Mouse (Mus musculus) hindbrain, embryonic 11.5 days (tissue): ENCODE measurements around the gene Dph5. TPM values are rescaled to one million over a fixed set of nuclear protein-coding genes. Genes with fewer than 3 reads are reported as not detected.
A peak's percentile ranks its signal among the peaks of the same experiment; 100 is the strongest.
"Not testable (repeated sequence)": the region's sequence is repeated elsewhere in the genome, so short reads cannot be mapped to it uniquely, and the experiment has no call there.

ENCODE experiments used
- ATAC-seq: fragments of 200-750 bp; cut with Nextera tagmentation; 2 replicates; pipeline ENCODE4 v1.8.0; 2017; ENCODE audit warnings: mild to moderate bottlenecking, moderate TSS enrichment, moderate library complexity; ENCODE audit not compliant: low FRiP score
- DNase-seq: peaks from one replicate; pipeline ENCODE4 v3.0.0-alpha.2; 2015; ENCODE audit warnings: low spot score
- H3K27ac ChIP-seq: fragments of 300-500 bp; sonication (generic); 2 replicates; pipeline ENCODE4 v1.5.1; 2014; ENCODE audit warnings: mild to moderate bottlenecking, low read depth, low read length
- H3K27me3 ChIP-seq: fragments of 300-500 bp; sonication (generic); 2 replicates; pipeline ENCODE4 v1.6.1; 2014; ENCODE audit warnings: mild to moderate bottlenecking, low read length, moderate library complexity, mixed read lengths; ENCODE audit not compliant: control insufficient read depth, insufficient read depth
- H3K36me3 ChIP-seq: fragments of 300-500 bp; sonication (generic); 2 replicates; pipeline ENCODE4 v1.6.1; 2014; ENCODE audit warnings: mild to moderate bottlenecking, low read length, moderate library complexity, mixed read lengths; ENCODE audit not compliant: control insufficient read depth, insufficient read depth
- H3K4me1 ChIP-seq: fragments of 300-500 bp; sonication (generic); replicated peaks from 2 replicates; pipeline ENCODE4 v1.6.1; 2014; ENCODE audit warnings: low read length, mixed read lengths; ENCODE audit not compliant: control insufficient read depth, insufficient read depth
- H3K4me2 ChIP-seq: fragments of 300-500 bp; sonication (generic); replicated peaks from 2 replicates; pipeline ENCODE4 v1.6.1; 2014; ENCODE audit warnings: mild to moderate bottlenecking, low read depth, low read length
- H3K4me3 ChIP-seq: fragments of 300-500 bp; sonication (generic); 2 replicates; pipeline ENCODE4 v1.5.1; 2014; ENCODE audit warnings: low read depth, low read length
- H3K9ac ChIP-seq: fragments of 300-500 bp; sonication (generic); 2 replicates; pipeline ENCODE4 v1.6.1; 2014; ENCODE audit warnings: low read depth, low read length
- H3K9me3 ChIP-seq: fragments of 300-500 bp; sonication (generic); 2 replicates; pipeline ENCODE4 v1.6.1; 2016; ENCODE audit warnings: low read length; ENCODE audit not compliant: control insufficient read depth
- WGBS: fragments of 180-500 bp; shearing (Covaris S2); extraction: QIAGEN DNeasy Blood & Tissue Kit; methylation state at CpG from one replicate; pipeline ENCODE4 v1.1.7; 2014; 5-methylcytosine and 5-hydroxymethylcytosine counted together
- polyA plus RNA-seq: library from polyadenylated mRNA; unstranded; fragments of >200 nt; fragmentation: Nextera tagmentation; extraction: Ambion mirVana; gene quantifications from 2 replicates; pipeline ENCODE4 v1.2.1, GENCODE M21; 2014

Dph5 gene
- polyA plus RNA-seq, 1 experiment from 2014 or later: 28.3 TPM

DNA sequence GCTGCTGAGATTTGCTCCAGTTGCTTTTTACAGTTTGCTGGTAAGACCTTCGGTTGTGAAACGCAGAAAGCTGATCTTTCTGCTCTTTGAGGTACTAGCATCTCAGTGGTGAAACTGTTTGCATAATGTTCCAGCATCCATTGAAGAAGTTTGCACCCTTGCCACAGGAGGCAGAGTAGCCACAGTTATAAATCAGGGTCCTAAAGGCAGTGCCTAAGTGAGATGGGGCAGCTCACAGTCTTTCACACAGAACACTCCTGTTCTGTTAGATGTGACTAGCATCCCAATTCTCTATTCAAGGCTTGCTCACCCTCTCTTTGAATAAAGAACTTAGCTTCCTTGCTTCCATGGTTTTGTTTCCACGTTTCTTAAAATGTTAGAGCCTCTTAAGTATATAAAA, 17.4 kb downstream of the Dph5 start:
- DNase-seq (no peak), ATAC-seq (no peak)
- Histone ChIP-seq H3K27me3 (no peaks in the 10 kb centered on the region), H3K9ac (no peak overlapping the region), H3K9me3 (no peaks in the 10 kb centered on the region), H3K36me3 (peaks cover 2% of the 10 kb centered on the region; the same call in 1 of the 2 replicates), H3K27ac (no peak overlapping the region), H3K4me2 (no peak overlapping the region), H3K4me1 (no peaks in the 10 kb centered on the region), H3K4me3 (no peak overlapping the region)
- 97% methylated on average over 3 of the region's 3 CpGs for WGBS

DNA sequence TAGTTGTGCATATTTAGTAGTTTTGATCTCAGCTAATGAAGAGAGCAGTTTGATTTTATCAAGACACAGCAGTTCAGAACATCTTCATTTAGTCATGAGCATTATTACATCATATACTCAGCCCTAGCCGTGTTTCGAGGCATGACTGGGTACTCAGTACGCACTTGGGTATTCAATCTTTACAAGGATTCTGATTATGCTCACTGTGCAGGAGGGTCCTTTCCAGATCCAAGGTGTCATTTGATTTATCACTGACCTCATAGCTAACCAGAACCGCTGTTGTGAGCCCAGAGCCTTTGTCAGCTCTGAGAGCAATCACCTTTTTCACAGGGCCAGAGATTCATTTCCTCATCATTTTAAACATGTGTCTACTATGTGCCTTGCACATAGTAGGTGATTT, 17.9 kb downstream of the Dph5 start:
- H3K4me1 ChIP-seq: no peaks in the 10 kb centered on the region
- H3K9me3 ChIP-seq: no peaks in the 10 kb centered on the region
- no peak overlapping the region for H3K4me2 ChIP-seq
- H3K27ac ChIP-seq: no peak overlapping the region
- no peak for DNase-seq
- no peak for ATAC-seq
- H3K36me3 ChIP-seq: no peaks in the 10 kb centered on the region
- H3K9ac ChIP-seq: no peak overlapping the region
- H3K4me3 ChIP-seq: no peak overlapping the region
- H3K27me3 ChIP-seq: no peaks in the 10 kb centered on the region
- 93% methylated on average over 4 of the region's 4 CpGs for WGBS

DNA sequence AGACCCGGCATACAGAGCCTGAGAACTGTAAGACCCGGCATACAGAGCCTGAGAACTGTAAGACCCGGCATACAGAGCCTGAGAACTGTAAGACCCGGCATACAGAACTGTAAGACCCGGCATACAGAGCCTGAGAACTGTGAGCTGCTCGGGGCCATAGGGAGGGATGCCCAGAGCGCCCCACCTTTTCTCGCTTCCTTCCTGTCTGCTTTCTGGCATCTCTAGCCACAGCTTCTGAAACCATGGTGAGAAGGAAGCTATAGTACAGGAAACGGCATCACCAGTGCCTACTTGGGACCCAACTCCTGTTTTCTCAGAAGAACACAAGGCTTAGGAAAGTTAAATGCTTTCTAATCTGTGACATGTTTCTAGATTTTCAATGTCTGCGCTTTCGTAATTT, 19.8 kb downstream of the Dph5 start:
- not testable (repeated sequence) for H3K9ac ChIP-seq
- WGBS: 95% methylated on average over 9 of the region's 11 CpGs

DNA sequence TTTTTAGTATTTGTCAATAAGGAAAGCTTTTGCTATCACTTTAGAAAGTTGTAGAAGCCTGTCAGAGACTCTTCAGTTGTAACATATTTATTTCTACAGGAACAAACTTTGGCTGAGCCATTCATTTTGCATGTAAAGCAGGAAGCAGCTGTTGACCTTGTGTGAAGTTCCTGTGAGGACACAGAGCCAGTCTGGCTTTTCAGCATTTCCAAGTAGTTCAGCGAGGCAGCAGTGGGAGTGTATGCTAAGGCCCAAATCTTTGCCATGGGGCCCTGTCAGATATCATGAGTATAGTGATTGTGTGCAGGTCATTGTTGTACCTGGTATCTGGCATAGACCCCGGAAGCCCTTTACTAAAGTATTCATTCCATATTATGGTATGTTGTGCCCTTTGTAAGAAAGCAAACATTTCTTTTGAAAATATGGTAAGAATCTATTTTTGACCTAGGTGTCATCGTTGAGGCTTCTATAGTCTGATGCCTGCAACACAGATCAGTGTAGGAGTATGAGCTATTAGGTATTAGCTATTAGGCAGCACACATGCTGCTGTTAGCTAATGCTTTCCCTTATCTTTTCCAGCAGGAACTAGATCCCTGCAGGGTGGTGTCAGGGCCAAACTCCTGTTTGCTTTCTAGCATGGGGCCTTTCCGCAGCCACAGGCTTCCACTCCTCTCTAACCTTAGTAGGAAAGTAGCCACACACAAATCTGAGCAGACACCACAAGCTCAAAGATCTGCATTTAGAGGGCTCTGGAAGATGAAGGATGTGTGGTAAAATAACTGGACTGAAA, 37.0 kb downstream of the Dph5 start:
- Histone ChIP-seq H3K4me3 (no peak overlapping the region), H3K9me3 (no peaks in the 10 kb centered on the region), H3K4me1 (no peaks in the 10 kb centered on the region), H3K4me2 (no peak overlapping the region), H3K27ac (no peak overlapping the region), H3K36me3 (no peaks in the 10 kb centered on the region), H3K27me3 (no peaks in the 10 kb centered on the region), H3K9ac (no peak overlapping the region)
- 89% methylated on average over 4 of the region's 4 CpGs for WGBS
- ATAC-seq: no peak
- DNase-seq: no peak

More for the DNA sequence above, 19.8 kb downstream of the Dph5 start:
- not testable (repeated sequence) for H3K27me3 ChIP-seq, H3K36me3 ChIP-seq, H3K9me3 ChIP-seq, ATAC-seq, H3K4me1 ChIP-seq, H3K4me3 ChIP-seq, H3K4me2 ChIP-seq, H3K27ac ChIP-seq, DNase-seq

DNA sequence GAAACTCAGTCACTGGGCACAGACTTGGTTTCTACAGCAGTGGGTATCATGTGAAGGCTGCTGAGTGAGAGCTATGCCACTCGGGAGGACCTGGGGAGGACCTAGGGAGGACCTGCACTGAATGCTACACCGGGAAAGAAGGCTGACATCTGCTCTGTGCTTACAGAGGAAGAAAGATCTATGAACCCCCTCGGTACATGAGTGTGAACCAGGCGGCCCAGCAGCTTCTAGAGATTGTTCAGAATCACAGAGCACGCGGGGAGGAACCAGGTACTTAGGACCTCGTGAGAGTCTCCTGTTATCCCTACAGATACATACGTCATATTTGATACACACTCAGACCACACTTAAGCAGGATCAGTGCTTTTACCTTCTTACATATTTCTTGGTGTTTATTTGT, 38.9 kb downstream of the Dph5 start:
- WGBS: 90% methylated on average over 8 of the region's 8 CpGs
- H3K36me3 ChIP-seq: no peaks in the 10 kb centered on the region

DNA sequence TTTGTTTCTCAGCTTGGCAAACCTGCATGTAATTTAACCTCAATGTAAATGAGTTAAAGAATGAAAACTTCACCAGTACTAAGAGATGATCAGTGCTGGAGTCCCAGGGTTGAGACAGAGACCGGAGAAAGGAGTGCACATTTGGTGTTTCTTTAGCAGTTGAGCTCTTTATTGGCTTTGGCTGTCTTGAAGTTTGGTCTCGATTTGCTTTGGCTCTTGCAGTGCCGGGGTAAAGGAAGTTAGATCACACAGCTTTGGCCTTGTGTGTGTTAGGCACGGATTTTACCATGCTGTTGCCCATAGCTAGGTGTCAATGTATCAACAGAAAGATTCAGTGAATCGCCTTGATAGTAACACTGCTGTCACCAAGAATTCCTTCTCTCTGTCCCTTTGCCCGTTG, 44.1 kb downstream of the Dph5 start:
- no peaks in the 10 kb centered on the region for H3K36me3 ChIP-seq
- H3K4me1 ChIP-seq: no peaks in the 10 kb centered on the region
- DNase-seq (no peak), ATAC-seq (no peak)
- 95% methylated on average over 6 of the region's 6 CpGs for WGBS
- H3K9me3 ChIP-seq: no peaks in the 10 kb centered on the region
- H3K4me3 ChIP-seq: no peak overlapping the region
- H3K27ac ChIP-seq: no peak overlapping the region
- H3K9ac ChIP-seq: no peak overlapping the region
- no peaks in the 10 kb centered on the region for H3K27me3 ChIP-seq
- H3K4me2 ChIP-seq: no peak overlapping the region

More for the DNA sequence above, 38.9 kb downstream of the Dph5 start:
- no peak for ATAC-seq
- H3K27me3 ChIP-seq: no peaks in the 10 kb centered on the region
- H3K4me2 ChIP-seq: no peak overlapping the region
- no peaks in the 10 kb centered on the region for H3K9me3 ChIP-seq
- no peak overlapping the region for H3K4me3 ChIP-seq
- H3K27ac ChIP-seq: no peak overlapping the region
- no peak overlapping the region for H3K9ac ChIP-seq
- DNase-seq: no peak
- no peaks in the 10 kb centered on the region for H3K4me1 ChIP-seq

DNA sequence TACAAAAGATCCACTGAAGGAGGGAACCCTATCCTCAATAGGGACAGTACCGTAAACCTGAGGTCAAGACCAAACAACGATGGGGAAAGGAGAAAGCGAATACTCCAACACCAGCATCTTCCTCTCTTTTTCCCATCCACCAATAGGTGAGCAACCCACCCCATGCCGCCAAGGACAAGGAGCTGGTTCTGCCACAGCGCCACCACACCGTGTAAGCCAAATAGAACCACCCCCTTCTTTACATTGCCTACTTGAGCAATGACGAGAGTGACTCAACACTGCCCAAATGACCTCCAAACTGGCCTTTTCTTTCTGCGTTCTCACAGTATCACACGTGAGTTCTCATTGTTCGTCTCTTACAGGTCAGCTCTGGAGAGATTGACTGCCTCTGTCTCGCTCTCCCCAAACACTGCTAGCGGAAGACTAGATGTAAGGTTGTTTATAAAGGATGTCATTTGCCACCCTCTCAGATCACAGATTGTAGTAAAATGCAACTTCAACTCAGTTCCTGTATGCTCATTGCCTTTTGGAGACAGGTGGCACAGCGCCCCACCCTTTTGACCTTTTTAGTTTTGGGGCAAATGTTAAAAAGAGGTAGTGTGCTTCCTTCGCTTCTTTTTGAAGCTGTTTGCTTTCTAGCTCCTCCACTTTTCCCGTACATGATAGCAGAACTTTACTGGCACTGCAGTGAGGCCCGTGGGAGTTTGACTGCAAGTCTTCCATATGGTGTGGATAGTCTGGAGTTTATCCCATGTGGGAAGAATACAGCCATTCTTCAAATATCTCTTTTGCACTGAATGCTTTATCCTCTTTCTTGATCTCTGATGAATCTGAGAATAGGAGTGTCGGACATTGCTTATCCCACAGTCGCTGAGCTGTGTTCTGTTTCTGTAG, 45.9 kb downstream of the Dph5 start:
- no peak for ATAC-seq
- no peak overlapping the region for H3K4me3 ChIP-seq
- H3K4me2 ChIP-seq: no peak overlapping the region
- H3K4me1 ChIP-seq: no peaks in the 10 kb centered on the region
- no peaks in the 10 kb centered on the region for H3K36me3 ChIP-seq
- no peaks in the 10 kb centered on the region for H3K27me3 ChIP-seq
- H3K9me3 ChIP-seq: no peaks in the 10 kb centered on the region
- 90% methylated on average over 18 of the region's 18 CpGs for whole genome bisulfite sequencing
- H3K27ac ChIP-seq: no peak overlapping the region
- DNase-seq: no peak
- H3K9ac ChIP-seq: no peak overlapping the region

DNA sequence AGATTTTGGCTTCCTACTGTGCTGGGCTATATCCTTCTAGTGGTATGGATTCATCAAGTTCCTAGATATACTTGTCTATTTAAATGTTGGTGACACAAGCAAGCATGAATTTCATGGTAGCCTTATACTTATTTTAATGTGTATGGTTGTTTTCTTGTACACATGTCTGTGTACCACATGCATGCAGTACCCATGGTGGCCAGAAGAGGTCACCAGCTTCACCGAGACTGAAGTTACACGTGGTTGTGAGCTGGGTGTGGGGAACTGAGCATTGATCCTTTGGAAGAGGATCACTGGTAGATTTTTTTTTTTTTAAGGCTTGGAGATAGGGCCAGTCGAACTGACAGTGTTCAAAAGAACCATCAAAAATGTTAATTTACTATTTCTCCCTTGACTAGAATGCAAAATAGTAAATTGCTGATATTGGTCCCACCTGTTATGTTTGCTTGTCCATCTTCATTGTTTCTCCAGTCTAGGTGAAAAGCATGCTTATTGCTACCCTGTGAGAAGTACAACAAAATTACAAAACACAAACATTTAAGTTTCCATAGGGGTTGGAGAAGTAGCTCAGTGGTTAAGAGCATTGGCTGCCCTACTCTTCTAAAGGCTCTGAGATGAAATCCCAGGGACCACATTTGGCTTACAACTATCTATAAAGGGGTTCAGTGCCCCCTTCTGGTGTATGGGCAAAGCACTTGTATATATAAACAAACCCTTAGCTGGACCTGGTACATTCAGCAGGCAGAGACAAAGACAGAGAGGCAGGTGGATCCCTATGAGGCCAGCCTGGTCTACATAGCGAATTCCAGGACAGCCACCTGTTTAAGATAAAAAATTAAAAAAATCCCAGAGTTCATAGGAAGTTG, 49.3 kb downstream of the Dph5 start:
- Histone ChIP-seq H3K27me3 (no peaks in the 10 kb centered on the region), H3K9me3 (no peaks in the 10 kb centered on the region), H3K4me2 (no peak overlapping the region), H3K4me3 (no peak overlapping the region), H3K9ac (no peak overlapping the region), H3K4me1 (no peaks in the 10 kb centered on the region), H3K36me3 (no peaks in the 10 kb centered on the region), H3K27ac (no peak overlapping the region)
- ATAC-seq (no peak), DNase-seq (peak; percentile 61)
- 55% methylated on average over 4 of the region's 4 CpGs for WGBS
